Mouse (Mus musculus) gonadal fat pad, adult 2 months (tissue): ENCODE measurements around the gene Cd68. TPM values are rescaled to one million over a fixed set of nuclear protein-coding genes. Genes with fewer than 3 reads are reported as not detected.
"Not testable (repeated sequence)": the region's sequence is repeated elsewhere in the genome, so short reads cannot be mapped to it uniquely, and the experiment has no call there.

Source experiments
- DNase-seq: peaks from one replicate; pipeline ENCODE4 v3.0.0-alpha.2; 2012; ENCODE audit warnings: low read depth
- polyA plus RNA-seq: library from polyadenylated mRNA; depleted of rRNA; stranded (reverse); fragments of >200 nt; gene quantifications from 2 replicates; pipeline ENCODE4 v1.2.3, GENCODE M21; 2012; rRNA removed

Cd68 gene
- polyA plus RNA-seq, 1 experiment, result 31.8 TPM

- not testable (repeated sequence) for DNase-seq
Observed at GRCm38 (mm10) chr11:69624339-69624738, 41.6 kb downstream of the Cd68 start.

GRCm38 (mm10) chr11:69623006-69623405 is 42.9 kb downstream of the Cd68 start:
- DNase-seq, result no peak

GRCm38 (mm10) chr11:69622406-69622805 is 43.5 kb downstream of the Cd68 start:
- DNase-seq, result no peak

DNA sequence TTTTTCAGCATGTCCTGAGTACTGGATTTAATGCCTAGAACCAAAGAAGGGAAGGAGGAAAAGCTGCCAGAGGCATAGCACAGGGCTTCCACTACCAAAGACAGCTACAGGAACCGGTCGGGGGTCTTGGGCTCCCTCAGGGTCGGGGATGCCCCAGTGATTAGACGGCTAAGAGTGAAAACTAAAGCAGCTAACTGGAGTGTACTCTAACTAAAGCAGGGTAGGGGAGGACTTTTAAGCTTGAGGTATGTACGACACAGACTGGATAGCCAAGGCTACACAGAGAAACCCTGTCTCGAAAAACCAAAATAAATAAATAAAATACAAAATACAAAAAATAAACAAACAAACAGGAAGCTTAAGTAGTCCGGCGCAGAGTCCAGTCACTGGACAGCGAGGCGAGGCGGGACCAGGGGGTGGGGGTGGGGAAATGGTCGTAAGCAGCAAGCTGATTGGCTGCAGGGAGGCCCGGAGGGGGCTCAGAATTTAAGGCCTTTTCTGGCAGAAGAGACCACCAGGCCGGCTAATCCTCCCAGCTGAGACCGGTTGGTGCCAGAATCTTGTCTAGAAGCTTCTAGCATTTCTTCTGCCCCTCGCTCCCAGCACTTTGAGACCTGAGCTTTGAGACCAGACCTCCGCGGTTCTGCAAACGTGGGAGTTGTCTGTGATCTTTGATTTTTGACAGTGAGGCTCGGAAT is 44.2 kb downstream of the Cd68 start, which contains the start of gene Sat2:
TSS of gene Sat2 (plus strand) at position 454 of the 698 bp plus-strand sequence.
- no peak for DNase-seq

DNA sequence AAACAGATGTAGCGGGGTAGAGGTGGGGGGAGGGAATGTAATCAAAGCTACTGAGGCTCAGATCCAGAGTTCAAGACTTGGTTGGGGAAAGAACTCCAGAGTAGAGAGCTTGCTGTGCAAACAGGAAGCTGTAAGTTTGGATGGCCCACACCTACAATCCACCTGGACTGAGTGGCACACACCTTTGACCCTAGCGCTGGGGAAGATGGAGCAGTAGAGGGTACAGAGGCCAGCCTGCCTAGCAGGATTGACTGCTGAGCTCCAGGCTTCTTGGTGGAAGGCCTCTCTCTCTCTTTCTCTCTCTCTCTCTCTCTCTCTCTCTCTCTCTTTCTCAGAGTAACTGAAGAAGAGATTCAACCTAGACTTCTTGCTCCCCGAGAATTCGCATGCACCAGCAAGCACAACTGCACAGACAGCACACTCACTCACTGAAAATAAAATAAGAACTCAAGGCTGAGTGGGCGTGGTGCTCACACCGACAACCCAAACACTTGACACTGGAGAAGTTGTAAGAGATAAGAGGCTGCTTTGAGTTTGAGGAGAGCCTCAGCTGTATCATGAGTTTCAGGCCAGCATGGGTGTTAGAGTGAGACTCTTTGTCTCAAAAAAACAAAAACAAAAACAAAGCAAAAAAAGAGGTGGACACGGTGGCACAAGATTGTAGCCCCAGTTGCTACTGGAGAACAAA is 45.4 kb downstream of the Cd68 start:
- no peak for DNase-seq

GRCm38 (mm10) chr11:69617805-69618204 is 48.1 kb downstream of the Cd68 start, which contains the start of gene Shbg:
Gene Shbg (minus strand): TSS chr11:69617905.
- no peak for DNase-seq

DNA sequence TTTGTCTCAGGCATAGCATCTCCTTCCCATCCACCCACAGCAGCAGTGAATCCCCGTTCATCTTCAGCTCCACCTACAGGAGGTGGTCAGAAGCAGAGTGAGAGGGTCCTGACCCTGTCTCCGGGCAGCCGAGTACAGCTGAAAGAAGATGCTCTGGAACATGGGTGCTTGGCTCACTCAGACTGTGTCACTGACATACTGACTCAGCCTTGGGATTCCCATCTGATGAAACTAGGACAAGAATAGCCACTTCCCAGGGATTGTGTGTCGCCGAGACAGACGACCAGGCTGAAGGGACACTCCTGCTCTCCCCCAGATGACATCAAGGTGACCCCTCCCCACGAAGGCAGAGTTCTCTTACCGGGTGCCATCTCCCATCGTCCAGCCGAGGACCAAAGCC is 49.2 kb downstream of the Cd68 start:
- no peak for DNase-seq

DNA sequence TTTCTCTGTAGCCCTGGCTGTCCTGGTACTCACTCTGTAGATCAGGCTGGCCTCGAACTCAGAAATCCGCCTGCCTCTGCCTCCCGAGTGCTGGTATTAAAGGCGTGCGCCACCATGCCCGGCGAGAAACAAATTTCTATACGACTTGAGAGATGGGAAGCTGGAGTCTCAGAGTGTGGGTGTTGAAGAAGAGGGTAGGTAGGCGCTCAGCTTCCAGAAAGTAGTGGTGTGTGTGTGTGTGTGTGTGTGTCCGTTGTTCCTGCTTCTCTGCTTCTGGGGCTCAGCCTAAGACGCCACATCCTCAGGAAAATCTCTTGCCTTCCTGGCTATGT is 51.7 kb downstream of the Cd68 start:
- not testable (repeated sequence) for DNase-seq

Other genes with a start within 250 kb of the Cd68 start
- 0.88 and 1.1 TPM in 2 replicates for gene Dnah2, start 117.0 kb downstream of the Cd68 start, polyA plus RNA-seq
- gene Efnb3, start 105.9 kb downstream of the Cd68 start, polyA plus RNA-seq, result 0.93 and 1.1 TPM in 2 replicates
- gene Wrap53, start 85.9 kb downstream of the Cd68 start, polyA plus RNA-seq, result 13.1 and 14.9 TPM in 2 replicates
- 58.2 and 62.0 TPM in 2 replicates for gene Trp53, start 85.8 kb downstream of the Cd68 start, polyA plus RNA-seq
- 12.5 and 18.1 TPM in 2 replicates for gene Atp1b2, start 60.2 kb downstream of the Cd68 start, polyA plus RNA-seq
- gene Shbg, start 48.2 kb downstream of the Cd68 start, polyA plus RNA-seq, result not detected in 2 replicates
- gene Sat2, start 44.1 kb downstream of the Cd68 start, polyA plus RNA-seq, result 10.3 and 11.2 TPM in 2 replicates
- gene Fxr2, start 33.2 kb downstream of the Cd68 start, polyA plus RNA-seq, result 69.7 and 80.8 TPM in 2 replicates
- gene Sox15, start 10.8 kb downstream of the Cd68 start, polyA plus RNA-seq, result 1.9 and 2.4 TPM in 2 replicates
- gene Mpdu1, start 3.5 kb downstream of the Cd68 start, polyA plus RNA-seq, result 118 and 159 TPM in 2 replicates
- 311 and 352 TPM in 2 replicates for gene Eif4a1, start 6.3 kb upstream of the Cd68 start, polyA plus RNA-seq
- gene Senp3, start 15.9 kb upstream of the Cd68 start, polyA plus RNA-seq, result 58.7 and 72.4 TPM in 2 replicates
- 4.6 and 4.7 TPM in 2 replicates for gene Tnfsf13, start 19.6 kb upstream of the Cd68 start, polyA plus RNA-seq
- 21.3 and 27.6 TPM in 2 replicates for gene Tnfsf12, start 29.7 kb upstream of the Cd68 start, polyA plus RNA-seq
- 4.2 and 4.9 TPM in 2 replicates for gene Tnfsfm13, start 29.9 kb upstream of the Cd68 start, polyA plus RNA-seq
- 18.5 and 48.2 TPM in 2 replicates for gene Polr2a, start 92.5 kb upstream of the Cd68 start, polyA plus RNA-seq
- gene Slc35g3, start 95.8 kb upstream of the Cd68 start, polyA plus RNA-seq, result 0.22 and 0.51 TPM in 2 replicates
- gene Zbtb4, start 99.8 kb upstream of the Cd68 start, polyA plus RNA-seq, result 30.6 and 32.9 TPM in 2 replicates
- 15.3 and 18.3 TPM in 2 replicates for gene Chrnb1, start 129.8 kb upstream of the Cd68 start, polyA plus RNA-seq
- gene Fgf11, start 135.7 kb upstream of the Cd68 start, polyA plus RNA-seq, result 6.9 and 7.7 TPM in 2 replicates
- gene Tmem102, start 139.5 kb upstream of the Cd68 start, polyA plus RNA-seq, result 12.9 and 20.5 TPM in 2 replicates
- gene Gm39566, start 149.1 kb upstream of the Cd68 start, polyA plus RNA-seq, result 0.18 and 0.47 TPM in 2 replicates
- gene Spem2, start 152.3 kb upstream of the Cd68 start, polyA plus RNA-seq, result 6.8 and 9.8 TPM in 2 replicates
- gene Spem1, start 156.0 kb upstream of the Cd68 start, polyA plus RNA-seq, result 11.3 and 16.5 TPM in 2 replicates
- 19.0 and 23.8 TPM in 2 replicates for gene Nlgn2, start 171.6 kb upstream of the Cd68 start, polyA plus RNA-seq
- gene Tmem256, start 172.4 kb upstream of the Cd68 start, polyA plus RNA-seq, result 179 and 279 TPM in 2 replicates
- 60.4 and 66.9 TPM in 2 replicates for gene Plscr3, start 180.2 kb upstream of the Cd68 start, polyA plus RNA-seq
- gene Tnk1, start 192.6 kb upstream of the Cd68 start, polyA plus RNA-seq, result 26.0 and 32.5 TPM in 2 replicates
- not detected in 2 replicates for gene Tmem95, start 211.9 kb upstream of the Cd68 start, polyA plus RNA-seq
- gene Kctd11, start 215.3 kb upstream of the Cd68 start, polyA plus RNA-seq, result 9.0 and 10.0 TPM in 2 replicates
- 37.7 and 38.2 TPM in 2 replicates for gene Acap1, start 229.4 kb upstream of the Cd68 start, polyA plus RNA-seq
- 5.4 and 5.9 TPM in 2 replicates for gene 2810408A11Rik, start 234.8 kb upstream of the Cd68 start, polyA plus RNA-seq
- 42.3 and 45.0 TPM in 2 replicates for gene Neurl4, start 234.9 kb upstream of the Cd68 start, polyA plus RNA-seq
- 56.9 and 61.2 TPM in 2 replicates for gene Gps2, start 247.7 kb upstream of the Cd68 start, polyA plus RNA-seq